Mouse (Mus musculus): ENCODE results near the gene Gh. TPM values are rescaled to one million over a fixed set of nuclear protein-coding genes. Genes with fewer than 3 reads are reported as not detected.

Gene Gh
- polyA plus RNA-seq, 1 experiment: not detected

GRCm38 (mm10) chr11:106338029-106338428 lies 36.4 kb upstream of the Gh start:
- H3K4me1 ChIP-seq (ENCODE audit: control insufficient read depth, insufficient read depth, low read length): no peaks in the 10 kb centered on the region
- 0 out of 2 replicates have a peak, but pooled peaks have one; percentile 1 for TF ChIP-seq CTCF (IDR thresholded peaks at IDR 0.05; ENCODE audit: control insufficient read depth, insufficient read depth, insufficient replicate concordance, low read depth, low read length)
- no peak for TF ChIP-seq POLR2A (IDR thresholded peaks at IDR 0.05; ENCODE audit: control insufficient read depth, low read depth, low read length)
- no peaks in the 10 kb centered on the region for H3K36me3 ChIP-seq (ENCODE audit: control insufficient read depth, insufficient read depth, low read length)
- no peaks in the 10 kb centered on the region for H3K27me3 ChIP-seq (ENCODE audit: control insufficient read depth, insufficient read depth, low read length)
- no peak overlapping the region for H3K4me3 ChIP-seq (ENCODE audit: control insufficient read depth, low read depth, low read length)
- no peak overlapping the region for H3K27ac ChIP-seq (ENCODE audit: control insufficient read depth, insufficient read depth, low read depth, low read length)

GRCm38 (mm10) chr11:106334066-106334465 lies 32.4 kb upstream of the Gh start:
- Histone ChIP-seq H3K4me3 (ENCODE audit: control insufficient read depth, low read depth, low read length) (no peak overlapping the region), H3K36me3 (ENCODE audit: control insufficient read depth, insufficient read depth, low read length) (no peaks in the 10 kb centered on the region), H3K27me3 (ENCODE audit: control insufficient read depth, insufficient read depth, low read length) (no peaks in the 10 kb centered on the region), H3K4me1 (ENCODE audit: control insufficient read depth, insufficient read depth, low read length) (peaks cover 4% of the 10 kb centered on the region), H3K27ac (ENCODE audit: control insufficient read depth, insufficient read depth, low read depth, low read length) (no peak overlapping the region)
- TF ChIP-seq CTCF (IDR thresholded peaks at IDR 0.05; ENCODE audit: control insufficient read depth, insufficient read depth, insufficient replicate concordance, low read depth, low read length) (no peak), POLR2A (IDR thresholded peaks at IDR 0.05; ENCODE audit: control insufficient read depth, low read depth, low read length) (no peak)

GRCm38 (mm10) chr11:106332458-106332857 lies 30.8 kb upstream of the Gh start:
- peaks cover 4% of the 10 kb centered on the region for H3K4me1 ChIP-seq (ENCODE audit: control insufficient read depth, insufficient read depth, low read length)

DNA sequence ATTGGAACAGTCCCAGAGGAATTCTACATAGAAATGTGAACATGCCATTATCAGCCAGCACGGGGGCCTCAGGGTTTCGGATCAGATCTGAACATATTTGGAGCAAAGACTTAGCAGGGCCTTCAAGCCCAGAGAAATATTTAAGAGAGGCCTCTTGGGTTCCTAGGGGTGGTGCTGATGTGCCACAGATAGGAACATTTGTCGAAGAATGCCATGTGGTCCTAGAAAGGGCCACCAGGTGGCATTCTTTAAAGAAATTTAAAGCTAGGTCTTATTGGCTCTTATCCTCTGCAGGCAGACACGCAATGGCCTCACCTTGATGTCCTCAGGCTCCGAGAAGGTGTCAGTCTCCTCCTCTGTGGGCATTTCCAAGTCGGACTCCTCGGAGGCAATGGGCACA lies 28.0 kb upstream of the Gh start:
- Histone ChIP-seq H3K36me3 (ENCODE audit: control insufficient read depth, insufficient read depth, low read length) (no peaks in the 10 kb centered on the region), H3K4me1 (ENCODE audit: control insufficient read depth, insufficient read depth, low read length) (peaks cover 4% of the 10 kb centered on the region), H3K27me3 (ENCODE audit: control insufficient read depth, insufficient read depth, low read length) (no peaks in the 10 kb centered on the region), H3K4me3 (ENCODE audit: control insufficient read depth, low read depth, low read length) (no peak overlapping the region), H3K27ac (ENCODE audit: control insufficient read depth, insufficient read depth, low read depth, low read length) (no peak overlapping the region)
- TF ChIP-seq POLR2A (IDR thresholded peaks at IDR 0.05; ENCODE audit: control insufficient read depth, low read depth, low read length): no peak

More at GRCm38 (mm10) chr11:106332458-106332857, 30.8 kb upstream of the Gh start:
- no peak overlapping the region for H3K4me3 ChIP-seq (ENCODE audit: control insufficient read depth, low read depth, low read length)
- no peak for TF ChIP-seq CTCF (IDR thresholded peaks at IDR 0.05; ENCODE audit: control insufficient read depth, insufficient read depth, insufficient replicate concordance, low read depth, low read length)
- no peak for TF ChIP-seq POLR2A (IDR thresholded peaks at IDR 0.05; ENCODE audit: control insufficient read depth, low read depth, low read length)
- no peaks in the 10 kb centered on the region for H3K27me3 ChIP-seq (ENCODE audit: control insufficient read depth, insufficient read depth, low read length)
- no peak overlapping the region for H3K27ac ChIP-seq (ENCODE audit: control insufficient read depth, insufficient read depth, low read depth, low read length)
- H3K36me3 ChIP-seq (ENCODE audit: control insufficient read depth, insufficient read depth, low read length): no peaks in the 10 kb centered on the region

DNA sequence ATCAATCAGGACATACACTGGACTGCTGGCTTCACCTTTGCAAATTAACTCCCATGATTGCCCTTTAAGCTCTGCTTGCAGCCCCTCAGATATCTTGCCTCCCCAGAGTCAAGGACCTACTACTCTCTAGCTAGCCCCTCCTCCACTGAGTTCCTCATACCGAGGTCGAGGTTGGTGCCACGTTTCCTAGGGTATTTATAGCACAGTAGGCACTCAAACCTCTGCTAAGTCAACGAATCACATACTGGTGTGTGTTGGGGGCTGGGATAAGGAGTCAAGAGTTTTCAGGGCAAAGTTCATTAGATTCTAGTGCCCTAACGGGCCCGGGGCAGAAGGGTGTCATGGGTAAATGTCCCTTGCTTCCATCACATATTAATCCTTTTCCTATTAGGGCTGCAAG lies 27.5 kb upstream of the Gh start:
- no peak overlapping the region for H3K27ac ChIP-seq (ENCODE audit: control insufficient read depth, insufficient read depth, low read depth, low read length)
- H3K4me3 ChIP-seq (ENCODE audit: control insufficient read depth, low read depth, low read length): no peak overlapping the region
- no peaks in the 10 kb centered on the region for H3K27me3 ChIP-seq (ENCODE audit: control insufficient read depth, insufficient read depth, low read length)
- H3K36me3 ChIP-seq (ENCODE audit: control insufficient read depth, insufficient read depth, low read length): no peaks in the 10 kb centered on the region
- TF ChIP-seq CTCF (IDR thresholded peaks at IDR 0.05; ENCODE audit: control insufficient read depth, insufficient read depth, insufficient replicate concordance, low read depth, low read length): no peak
- TF ChIP-seq POLR2A (IDR thresholded peaks at IDR 0.05; ENCODE audit: control insufficient read depth, low read depth, low read length): no peak
- peaks cover 4% of the 10 kb centered on the region for H3K4me1 ChIP-seq (ENCODE audit: control insufficient read depth, insufficient read depth, low read length)

DNA sequence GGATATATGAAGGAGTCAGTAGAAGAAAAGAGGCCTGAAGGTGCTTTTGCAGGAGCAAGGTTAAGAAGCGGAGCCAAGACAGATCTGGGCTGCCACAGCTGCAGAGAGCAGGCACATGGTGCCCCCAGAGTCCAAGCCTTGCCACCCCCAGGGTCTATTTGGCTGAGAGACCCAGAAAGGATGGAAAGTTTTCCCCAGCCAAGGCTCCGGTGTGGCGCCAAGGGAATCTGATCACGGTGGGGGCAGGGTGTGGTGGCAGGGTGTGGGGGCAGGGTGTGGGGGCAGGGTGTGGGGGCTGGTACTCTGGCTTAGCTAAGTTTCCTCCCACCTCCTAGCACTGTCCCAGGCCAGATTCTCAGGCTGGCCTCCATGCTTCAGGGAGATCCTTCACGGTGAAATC lies 26.9 kb upstream of the Gh start:
- Histone ChIP-seq H3K4me3 (ENCODE audit: control insufficient read depth, low read depth, low read length) (no peak overlapping the region), H3K4me1 (ENCODE audit: control insufficient read depth, insufficient read depth, low read length) (peaks cover 4% of the 10 kb centered on the region), H3K27ac (ENCODE audit: control insufficient read depth, insufficient read depth, low read depth, low read length) (no peak overlapping the region), H3K36me3 (ENCODE audit: control insufficient read depth, insufficient read depth, low read length) (no peaks in the 10 kb centered on the region), H3K27me3 (ENCODE audit: control insufficient read depth, insufficient read depth, low read length) (no peaks in the 10 kb centered on the region)
- TF ChIP-seq CTCF (IDR thresholded peaks at IDR 0.05; ENCODE audit: control insufficient read depth, insufficient read depth, insufficient replicate concordance, low read depth, low read length) (no peak), POLR2A (IDR thresholded peaks at IDR 0.05; ENCODE audit: control insufficient read depth, low read depth, low read length) (no peak)

- TF ChIP-seq POLR2A (IDR thresholded peaks at IDR 0.05; ENCODE audit: control insufficient read depth, low read depth, low read length) (no peak), CTCF (IDR thresholded peaks at IDR 0.05; ENCODE audit: control insufficient read depth, insufficient read depth, insufficient replicate concordance, low read depth, low read length) (no peak)
- H3K36me3 ChIP-seq (ENCODE audit: control insufficient read depth, insufficient read depth, low read length): no peaks in the 10 kb centered on the region
- no peak overlapping the region for H3K4me3 ChIP-seq (ENCODE audit: control insufficient read depth, low read depth, low read length)
- no peaks in the 10 kb centered on the region for H3K27me3 ChIP-seq (ENCODE audit: control insufficient read depth, insufficient read depth, low read length)
- no peak overlapping the region for H3K27ac ChIP-seq (ENCODE audit: control insufficient read depth, insufficient read depth, low read depth, low read length)
- H3K4me1 ChIP-seq (ENCODE audit: control insufficient read depth, insufficient read depth, low read length): peaks cover 4% of the 10 kb centered on the region
These were observed 24.8 kb upstream of the Gh start for GRCm38 (mm10) chr11:106326475-106326874.
